Mouse (Mus musculus): Measurements from ENCODE around the gene Dcdc2a. TPM values are rescaled to one million over a fixed set of nuclear protein-coding genes. Genes with fewer than 3 reads are reported as not detected.

Dcdc2a gene
- polyA plus RNA-seq, 1 experiment from 2014 or later = 1.3 TPM

GRCm38 (mm10) chr13:25052671-25053070 lies 3.1 kb upstream of the Dcdc2a start:
- no peak for ATAC-seq (ENCODE audit: insufficient number of reproducible peaks, insufficient read depth, low FRiP score, low TSS enrichment, low read depth)
- no peak overlapping the region for H3K9ac ChIP-seq
- peaks cover 46% of the 10 kb centered on the region for H3K27me3 ChIP-seq
- H3K9me3 ChIP-seq = peaks cover 17% of the 10 kb centered on the region
- H3K4me3 ChIP-seq = no peak overlapping the region
- no peak overlapping the region for H3K27ac ChIP-seq
- WGBS = 90% methylated on average over 5 of the region's 5 CpGs
- H3K4me2 ChIP-seq = no peak overlapping the region
- peaks cover 17% of the 10 kb centered on the region for H3K4me1 ChIP-seq
- H3K36me3 ChIP-seq = no peaks in the 10 kb centered on the region

GRCm38 (mm10) chr13:25055111-25055554 lies 671 bp upstream of the Dcdc2a start:
- peak overlapping the region; percentile 54 for H3K4me3 ChIP-seq
- H3K4me2 ChIP-seq = peak overlapping the region; percentile 94
- H3K36me3 ChIP-seq = no peaks in the 10 kb centered on the region
- H3K27ac ChIP-seq = no peak overlapping the region
- H3K27me3 ChIP-seq = peaks cover 52% of the 10 kb centered on the region
- ATAC-seq (ENCODE audit: insufficient number of reproducible peaks, insufficient read depth, low FRiP score, low TSS enrichment, low read depth) = peak; percentile 61
- peaks cover 17% of the 10 kb centered on the region for H3K4me1 ChIP-seq
- peaks cover 7% of the 10 kb centered on the region for H3K9me3 ChIP-seq
- WGBS = under 1% methylated on average over 33 of the region's 35 CpGs
- peak overlapping the region; percentile 63 for H3K9ac ChIP-seq

- Histone ChIP-seq H3K9me3 (no peaks in the 10 kb centered on the region), H3K36me3 (no peaks in the 10 kb centered on the region), H3K9ac (no peak overlapping the region), H3K27ac (no peak overlapping the region), H3K4me2 (no peak overlapping the region), H3K27me3 (no peaks in the 10 kb centered on the region), H3K4me3 (no peak overlapping the region), H3K4me1 (no peaks in the 10 kb centered on the region)
- no peak for ATAC-seq (ENCODE audit: insufficient number of reproducible peaks, insufficient read depth, low FRiP score, low TSS enrichment, low read depth)
- WGBS = 95% methylated on average over 2 of the region's 2 CpGs
These were observed 10.9 kb downstream of the Dcdc2a start for GRCm38 (mm10) chr13:25066659-25067058.

- no peaks in the 10 kb centered on the region for H3K36me3 ChIP-seq
- H3K9me3 ChIP-seq = no peaks in the 10 kb centered on the region
- no peak overlapping the region for H3K4me3 ChIP-seq
- no peak overlapping the region for H3K9ac ChIP-seq
- H3K27me3 ChIP-seq = no peaks in the 10 kb centered on the region
- H3K4me1 ChIP-seq = no peaks in the 10 kb centered on the region
- 76% methylated on average over 4 of the region's 4 CpGs for WGBS
- no peak for ATAC-seq (ENCODE audit: insufficient number of reproducible peaks, insufficient read depth, low FRiP score, low TSS enrichment, low read depth)
- H3K4me2 ChIP-seq = no peak overlapping the region
- no peak overlapping the region for H3K27ac ChIP-seq
These were observed 11.4 kb downstream of the Dcdc2a start for GRCm38 (mm10) chr13:25067183-25067582.

GRCm38 (mm10) chr13:25069765-25070164 lies 14.0 kb downstream of the Dcdc2a start:
- H3K27ac ChIP-seq = no peak overlapping the region
- 75% methylated on average over 4 of the region's 4 CpGs for WGBS
- no peak for ATAC-seq (ENCODE audit: insufficient number of reproducible peaks, insufficient read depth, low FRiP score, low TSS enrichment, low read depth)
- H3K27me3 ChIP-seq = no peaks in the 10 kb centered on the region
- no peaks in the 10 kb centered on the region for H3K36me3 ChIP-seq
- H3K9ac ChIP-seq = no peak overlapping the region
- H3K4me2 ChIP-seq = no peak overlapping the region
- H3K4me3 ChIP-seq = no peak overlapping the region
- H3K9me3 ChIP-seq = no peaks in the 10 kb centered on the region
- no peaks in the 10 kb centered on the region for H3K4me1 ChIP-seq

GRCm38 (mm10) chr13:25070791-25071190 lies 15.0 kb downstream of the Dcdc2a start:
- no peak overlapping the region for H3K9ac ChIP-seq
- 80% methylated on average over 4 of the region's 4 CpGs for WGBS
- no peak for ATAC-seq (ENCODE audit: insufficient number of reproducible peaks, insufficient read depth, low FRiP score, low TSS enrichment, low read depth)
- no peaks in the 10 kb centered on the region for H3K36me3 ChIP-seq
- no peak overlapping the region for H3K4me3 ChIP-seq
- no peaks in the 10 kb centered on the region for H3K9me3 ChIP-seq
- H3K27me3 ChIP-seq = no peaks in the 10 kb centered on the region
- no peaks in the 10 kb centered on the region for H3K4me1 ChIP-seq
- no peak overlapping the region for H3K4me2 ChIP-seq
- H3K27ac ChIP-seq = no peak overlapping the region

GRCm38 (mm10) chr13:25077262-25077661 lies 21.5 kb downstream of the Dcdc2a start:
- ATAC-seq (ENCODE audit: insufficient number of reproducible peaks, insufficient read depth, low FRiP score, low TSS enrichment, low read depth) = no peak
- Histone ChIP-seq H3K27me3 (0 out of 2 replicates have a peak, but pooled peaks cover under 1% of the 10 kb centered on the region), H3K4me1 (no peaks in the 10 kb centered on the region), H3K9me3 (no peaks in the 10 kb centered on the region), H3K4me3 (no peak overlapping the region), H3K4me2 (no peak overlapping the region), H3K9ac (no peak overlapping the region), H3K36me3 (no peaks in the 10 kb centered on the region), H3K27ac (no peak overlapping the region)
- WGBS = 47% methylated on average over 7 of the region's 7 CpGs

- Histone ChIP-seq H3K9ac (no peak overlapping the region), H3K4me3 (no peak overlapping the region), H3K27ac (no peak overlapping the region), H3K9me3 (no peaks in the 10 kb centered on the region), H3K4me2 (peak overlapping the region; percentile 35), H3K4me1 (no peaks in the 10 kb centered on the region), H3K36me3 (no peaks in the 10 kb centered on the region), H3K27me3 (peaks cover 11% of the 10 kb centered on the region)
- ATAC-seq (ENCODE audit: insufficient number of reproducible peaks, insufficient read depth, low FRiP score, low TSS enrichment, low read depth) = no peak
- WGBS = 6% methylated on average over 15 of the region's 15 CpGs
These were observed 27.4 kb downstream of the Dcdc2a start for GRCm38 (mm10) chr13:25083144-25083572.

GRCm38 (mm10) chr13:25085147-25085546 lies 29.3 kb downstream of the Dcdc2a start:
- Histone ChIP-seq H3K27ac (no peak overlapping the region), H3K4me3 (no peak overlapping the region), H3K27me3 (peaks cover 11% of the 10 kb centered on the region), H3K4me2 (no peak overlapping the region), H3K9ac (no peak overlapping the region), H3K36me3 (no peaks in the 10 kb centered on the region), H3K4me1 (no peaks in the 10 kb centered on the region), H3K9me3 (no peaks in the 10 kb centered on the region)
- WGBS = 88% methylated on average over 7 of the region's 7 CpGs
- no peak for ATAC-seq (ENCODE audit: insufficient number of reproducible peaks, insufficient read depth, low FRiP score, low TSS enrichment, low read depth)

GRCm38 (mm10) chr13:25091347-25091746 lies 35.5 kb downstream of the Dcdc2a start:
- Histone ChIP-seq H3K27ac (no peak overlapping the region), H3K4me1 (no peaks in the 10 kb centered on the region), H3K4me2 (no peak overlapping the region), H3K9ac (no peak overlapping the region), H3K36me3 (no peaks in the 10 kb centered on the region), H3K9me3 (no peaks in the 10 kb centered on the region), H3K4me3 (no peak overlapping the region), H3K27me3 (no peaks in the 10 kb centered on the region)
- WGBS = 87% methylated on average over 5 of the region's 5 CpGs
- no peak for ATAC-seq (ENCODE audit: insufficient number of reproducible peaks, insufficient read depth, low FRiP score, low TSS enrichment, low read depth)

GRCm38 (mm10) chr13:25093776-25094175 lies 38.0 kb downstream of the Dcdc2a start:
- 83% methylated on average over 4 of the region's 4 CpGs for WGBS
- no peaks in the 10 kb centered on the region for H3K9me3 ChIP-seq
- H3K36me3 ChIP-seq = no peaks in the 10 kb centered on the region
- no peaks in the 10 kb centered on the region for H3K4me1 ChIP-seq
- no peak overlapping the region for H3K4me3 ChIP-seq
- ATAC-seq (ENCODE audit: insufficient number of reproducible peaks, insufficient read depth, low FRiP score, low TSS enrichment, low read depth) = no peak
- no peak overlapping the region for H3K9ac ChIP-seq
- H3K27ac ChIP-seq = no peak overlapping the region
- no peak overlapping the region for H3K4me2 ChIP-seq
- no peaks in the 10 kb centered on the region for H3K27me3 ChIP-seq

- H3K27me3 ChIP-seq = no peaks in the 10 kb centered on the region
- no peak overlapping the region for H3K4me2 ChIP-seq
- H3K9me3 ChIP-seq = no peaks in the 10 kb centered on the region
- no peak overlapping the region for H3K27ac ChIP-seq
- H3K36me3 ChIP-seq = no peaks in the 10 kb centered on the region
- no peak for ATAC-seq (ENCODE audit: insufficient number of reproducible peaks, insufficient read depth, low FRiP score, low TSS enrichment, low read depth)
- H3K4me1 ChIP-seq = no peaks in the 10 kb centered on the region
- H3K4me3 ChIP-seq = no peak overlapping the region
- 70% methylated on average over 4 of the region's 4 CpGs for WGBS
- no peak overlapping the region for H3K9ac ChIP-seq
These were observed 38.6 kb downstream of the Dcdc2a start for GRCm38 (mm10) chr13:25094381-25094780.

- Histone ChIP-seq H3K9ac (no peak overlapping the region), H3K27ac (no peak overlapping the region), H3K9me3 (no peaks in the 10 kb centered on the region), H3K4me2 (no peak overlapping the region), H3K4me3 (no peak overlapping the region), H3K4me1 (no peaks in the 10 kb centered on the region), H3K36me3 (no peaks in the 10 kb centered on the region), H3K27me3 (no peaks in the 10 kb centered on the region)
- 84% methylated on average over 8 of the region's 8 CpGs for WGBS
- no peak for ATAC-seq (ENCODE audit: insufficient number of reproducible peaks, insufficient read depth, low FRiP score, low TSS enrichment, low read depth)
These were observed 41.5 kb downstream of the Dcdc2a start for GRCm38 (mm10) chr13:25097348-25097747.

Measured in embryonic facial prominence, embryonic 13.5 days (tissue).